Mouse (Mus musculus) C2C12 (cell line): ENCODE measurements around the gene Msrb3.

ENCODE experiments used
- CTCF ChIP-seq: IDR thresholded peaks from one replicate; pipeline ENCODE4 v1.5.1; 2011; ENCODE audit not compliant: control insufficient read depth, insufficient read depth, insufficient read length
- FOSL1 ChIP-seq: IDR thresholded peaks from one replicate; pipeline ENCODE4 v1.8.0; 2011; ENCODE audit warnings: mild to moderate bottlenecking, low read length; ENCODE audit not compliant: poor library complexity, insufficient read depth, severe bottlenecking
- MAX ChIP-seq: IDR thresholded peaks from one replicate; pipeline ENCODE4 v1.6.1; 2011; ENCODE audit warnings: mild to moderate bottlenecking, control low read depth
- USF1 ChIP-seq: IDR thresholded peaks from one replicate; pipeline ENCODE4 v1.6.1; 2011; ENCODE audit warnings: low read depth, mild to moderate bottlenecking, control low read depth, moderate library complexity

DNA sequence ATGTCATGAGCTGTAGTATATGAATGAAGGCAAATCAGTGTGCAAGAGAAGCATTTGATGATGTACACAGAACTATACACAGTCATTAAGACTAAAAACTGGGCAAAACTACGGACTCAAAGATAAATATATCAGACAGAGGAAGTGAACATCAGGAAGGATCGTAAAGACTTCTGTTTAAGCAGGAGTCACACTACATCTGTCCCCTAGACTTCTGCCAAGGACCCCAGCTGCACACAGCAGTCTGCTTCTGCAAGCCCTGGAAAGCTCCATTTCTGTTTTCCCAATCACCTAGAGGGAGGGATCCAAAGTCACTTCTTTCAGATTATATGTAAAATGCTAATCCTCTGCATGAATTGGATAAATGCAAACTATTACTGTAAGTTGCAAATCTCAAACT lies 49.6 kb upstream of the Msrb3 start:
- TF ChIP-seq CTCF (no peak), MAX (no peak), USF1 (no peak), FOSL1 (no peak)
